Mouse (Mus musculus): ENCODE results near the gene Zfp639. TPM values are rescaled to one million over a fixed set of nuclear protein-coding genes. Genes with fewer than 3 reads are reported as not detected.

The Zfp639 gene
- total RNA-seq, 2 experiments from 2014 or later: 31.8 to 33.1 TPM

- H3K27ac ChIP-seq: no peak overlapping the region
- TF ChIP-seq CTCF (IDR thresholded peaks at IDR 0.05): no peak
- DNase-seq: no peak
- intact Hi-C loops (cut with DNase I): no loop called here
- H3K4me3 ChIP-seq: no peak overlapping the region
Observed at GRCm38 (mm10) chr3:32490928-32491315, 19.1 kb upstream of the Zfp639 start.

DNA sequence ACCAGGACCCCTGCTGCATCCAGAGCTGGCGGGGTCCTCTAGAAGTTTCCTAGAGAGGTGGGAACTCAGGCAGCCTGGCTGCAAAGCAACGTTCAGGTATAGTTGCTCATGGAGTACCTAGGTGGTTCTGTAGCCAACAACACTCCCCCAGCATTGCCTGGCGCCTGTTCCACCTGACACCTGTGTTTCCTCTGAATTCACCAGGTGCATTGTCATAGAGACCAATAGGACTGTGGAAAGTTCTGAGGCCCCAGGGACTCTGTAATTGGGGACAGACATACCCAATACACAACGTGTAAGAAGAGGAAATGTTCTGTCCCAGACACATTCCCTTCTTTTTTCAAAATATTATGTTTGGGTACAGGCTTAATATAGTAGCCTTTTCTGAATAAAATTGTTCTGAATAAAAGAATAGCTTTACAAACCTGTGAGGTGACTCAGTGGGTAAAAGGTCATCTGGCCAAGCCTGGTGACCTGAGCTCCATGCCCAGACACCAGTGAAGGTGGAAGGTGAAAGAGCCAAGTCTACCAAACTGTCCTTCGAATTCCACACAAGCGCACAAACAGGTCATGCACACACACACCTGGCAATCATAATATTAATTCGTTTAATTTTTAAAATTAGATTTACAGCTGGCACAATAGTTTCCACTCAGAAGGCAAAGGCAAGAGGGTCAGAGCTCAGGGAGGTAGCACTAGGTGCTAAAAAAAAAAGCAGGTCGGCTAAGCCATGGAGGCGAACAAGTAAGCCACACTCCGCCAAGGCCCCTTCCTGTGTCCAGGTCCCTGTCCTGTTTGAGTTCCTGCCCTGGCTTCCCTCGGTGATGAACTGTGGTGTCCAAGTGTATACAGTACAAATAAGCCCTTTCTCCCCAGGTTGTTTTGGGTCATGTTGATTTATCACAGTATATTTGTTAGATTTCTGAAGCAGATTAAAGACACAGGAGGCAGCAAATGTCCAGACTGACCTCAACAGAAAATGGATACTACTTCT, 17.7 kb upstream of the Zfp639 start, which contains the start of gene Kcnmb3:
Kcnmb3 (minus strand) TSS at position 135 of the 994 bp plus-strand sequence.
- intact Hi-C loops (cut with DNase I): no loop called here
- no peak for DNase-seq
- no peak within 1 kb of the TSS for H3K4me3 ChIP-seq
- no peak within 1 kb of the TSS for H3K27ac ChIP-seq
- no peak for TF ChIP-seq CTCF (IDR thresholded peaks at IDR 0.05)

DNA sequence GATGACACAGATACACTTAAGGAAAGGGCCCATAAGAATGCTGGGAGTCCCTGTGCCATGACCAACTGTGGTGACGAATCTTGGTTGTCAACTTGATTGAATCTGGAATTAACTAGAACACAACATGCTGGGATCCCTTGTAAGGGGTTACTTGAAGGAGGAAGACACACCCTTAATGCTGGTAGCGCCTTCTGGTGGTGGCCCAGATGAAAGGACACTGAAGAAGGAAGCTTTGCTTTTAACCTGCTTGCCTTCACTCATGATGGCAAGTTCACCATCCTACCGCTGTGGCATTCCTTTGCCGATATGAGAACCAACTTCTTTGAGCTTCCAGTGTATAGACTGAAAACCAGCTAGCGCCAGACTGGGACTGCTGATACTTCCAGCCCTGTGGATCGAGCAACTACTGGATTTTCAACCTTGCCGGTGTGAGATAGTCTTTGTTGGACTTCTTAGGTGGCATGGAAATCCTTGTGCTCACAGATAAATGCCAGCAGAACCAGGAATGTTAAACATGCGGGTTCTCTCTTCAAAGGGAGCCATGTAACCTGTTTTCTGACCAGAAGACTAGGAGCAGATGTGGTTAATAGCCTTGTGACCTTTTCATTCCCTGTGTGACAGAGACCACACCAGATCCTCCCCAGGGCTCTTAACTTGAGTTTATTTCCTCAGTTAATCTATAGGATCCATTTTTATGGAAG, 15.5 kb upstream of the Zfp639 start:
- Histone ChIP-seq H3K27ac (no peak overlapping the region), H3K4me3 (no peak overlapping the region)
- intact Hi-C loops (cut with DNase I): no loop called here
- no peak for DNase-seq
- peak; percentile 55 for TF ChIP-seq CTCF (IDR thresholded peaks at IDR 0.05)

- intact Hi-C loops (cut with DNase I): no loop called here
Observed at GRCm38 (mm10) chr3:32495088-32495770, 14.8 kb upstream of the Zfp639 start.

DNA sequence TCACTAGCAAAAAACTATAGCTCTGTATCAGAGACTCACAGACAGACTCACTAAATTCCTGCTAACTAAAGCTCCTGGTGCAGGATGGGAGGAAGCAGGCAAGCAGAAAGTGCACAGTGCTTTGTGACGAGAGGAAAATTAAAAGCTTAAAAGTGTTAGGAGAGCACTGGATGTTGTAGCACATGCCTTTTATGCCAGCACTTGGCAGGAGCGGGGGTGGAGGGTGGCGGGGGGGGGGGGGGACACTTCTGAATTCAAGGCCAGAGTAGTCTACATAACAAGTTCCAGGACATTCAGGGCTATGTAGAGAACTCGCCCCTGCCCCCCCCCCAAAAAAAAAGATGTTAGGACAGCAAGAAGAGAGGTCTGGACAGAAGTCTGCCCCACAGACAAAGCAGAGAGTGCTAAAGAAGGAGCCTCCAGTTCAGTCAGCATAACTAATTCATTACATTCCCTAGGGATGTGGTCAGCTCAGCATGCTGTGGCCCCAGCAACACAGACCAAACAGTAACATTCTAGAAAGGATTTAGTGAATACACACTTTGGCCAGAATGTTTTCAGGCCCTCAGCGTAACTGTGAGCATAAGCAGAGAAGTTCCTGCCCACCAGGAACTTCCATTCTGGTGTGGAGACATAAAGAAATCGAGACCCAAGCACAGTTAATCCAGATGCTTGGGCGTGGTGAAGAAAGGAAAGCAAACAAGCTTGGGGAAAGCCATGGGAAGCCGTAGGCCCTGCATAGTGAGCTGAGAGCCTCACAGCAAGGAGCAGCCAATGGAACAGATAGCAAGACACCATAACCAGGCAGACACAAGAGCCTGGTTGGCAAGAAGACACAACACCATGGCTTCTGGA, 14.0 kb upstream of the Zfp639 start:
- DNase-seq: no peak
- H3K27ac ChIP-seq: no peak overlapping the region
- intact Hi-C loops (cut with DNase I): no loop called here
- H3K4me3 ChIP-seq: no peak overlapping the region
- no peak for TF ChIP-seq CTCF (IDR thresholded peaks at IDR 0.05)

More at GRCm38 (mm10) chr3:32495088-32495770, 14.8 kb upstream of the Zfp639 start:
- H3K27ac ChIP-seq: no peak overlapping the region
- no peak for DNase-seq
- TF ChIP-seq CTCF (IDR thresholded peaks at IDR 0.05): no peak
- H3K4me3 ChIP-seq: no peak overlapping the region

DNA sequence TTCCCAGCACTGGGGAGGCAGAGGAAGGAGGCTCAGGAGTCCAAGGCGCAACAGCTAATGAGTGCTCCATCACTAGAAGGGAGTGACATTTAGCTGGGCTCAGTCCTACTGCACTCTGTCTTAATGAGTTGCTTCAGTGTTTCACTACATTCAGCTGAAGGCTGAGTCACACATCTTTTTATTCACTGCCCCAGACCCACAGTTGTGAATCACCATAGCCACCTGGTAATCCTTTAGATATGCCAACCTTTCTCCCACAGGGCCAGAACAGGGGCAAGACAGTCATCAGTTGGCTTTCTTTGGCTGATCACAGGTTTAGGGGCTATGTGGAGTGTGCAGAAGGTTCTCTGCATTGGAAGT, 13.4 kb upstream of the Zfp639 start:
- Histone ChIP-seq H3K27ac (no peak overlapping the region), H3K4me3 (no peak overlapping the region)
- DNase-seq: no peak
- intact Hi-C loops (cut with DNase I): no loop called here
- TF ChIP-seq CTCF (IDR thresholded peaks at IDR 0.05): no peak

DNA sequence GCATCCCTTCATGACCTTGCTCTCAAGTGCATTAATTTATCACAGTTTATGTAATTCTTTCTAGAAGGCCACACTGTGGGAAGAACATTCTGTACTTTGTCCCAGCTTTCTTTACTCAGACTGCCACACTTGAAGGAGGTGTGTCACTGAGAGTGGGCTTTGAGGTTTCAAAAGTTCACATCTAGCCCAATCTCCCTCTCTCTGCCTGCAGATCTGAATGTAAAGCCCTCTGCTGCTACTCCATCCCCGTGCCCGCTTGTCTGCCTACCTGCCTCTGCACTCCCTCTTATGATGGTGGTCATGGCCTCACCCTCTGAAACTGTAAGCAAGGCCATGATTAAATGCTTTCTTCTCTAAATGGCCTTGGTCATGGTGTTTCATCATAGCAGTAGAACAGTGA, 9.7 kb upstream of the Zfp639 start:
- no peak for DNase-seq
- intact Hi-C loops (cut with DNase I): no loop called here
- Histone ChIP-seq H3K27ac (no peak overlapping the region), H3K4me3 (no peak overlapping the region)
- no peak for TF ChIP-seq CTCF (IDR thresholded peaks at IDR 0.05)

DNA sequence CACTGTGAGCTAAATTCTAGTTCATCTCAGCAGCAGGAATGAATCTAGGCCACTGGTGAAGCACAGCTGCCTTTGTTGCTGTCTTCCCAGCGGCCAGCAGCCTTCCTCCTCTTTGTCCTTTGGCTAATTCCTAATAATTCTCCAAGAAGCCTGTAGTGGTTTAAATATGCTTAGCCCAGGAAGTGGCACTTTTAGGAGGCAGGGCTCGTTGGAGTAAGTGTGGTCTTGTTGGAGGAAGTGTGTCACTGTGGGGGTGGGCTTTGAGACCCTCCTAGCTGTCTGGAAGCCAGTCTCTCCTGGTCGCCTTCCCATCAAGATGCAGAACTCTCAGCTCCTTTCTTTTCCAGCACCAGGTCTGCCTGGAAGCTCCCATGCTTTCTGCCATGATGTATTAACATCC, 4.2 kb upstream of the Zfp639 start:
- no peak for TF ChIP-seq CTCF (IDR thresholded peaks at IDR 0.05)
- Histone ChIP-seq H3K4me3 (no peak overlapping the region), H3K27ac (no peak overlapping the region)
- intact Hi-C loops (cut with DNase I): loop anchor here (5.0 kb wide), 1 partner anchor 39 kb away; no protein-coding TSS in a partner anchor
- no peak for DNase-seq

GRCm38 (mm10) chr3:32506366-32507225, 3.5 kb upstream of the Zfp639 start:
- no peak for DNase-seq
- Histone ChIP-seq H3K4me3 (no peak overlapping the region), H3K27ac (no peak overlapping the region)
- no peak for TF ChIP-seq CTCF (IDR thresholded peaks at IDR 0.05)
- intact Hi-C loops (cut with DNase I): loop anchor here (5.0 kb wide), 1 partner anchor 39 kb away; no protein-coding TSS in a partner anchor

- peak; percentile 68 for DNase-seq
- peak; percentile 96 for TF ChIP-seq CTCF (IDR thresholded peaks at IDR 0.05)
- intact Hi-C loops (cut with DNase I): loop anchor here (5.0 kb wide), 1 partner anchor 41 kb away; no protein-coding TSS in a partner anchor
- Histone ChIP-seq H3K27ac (peak overlapping the region; percentile 70), H3K4me3 (peak overlapping the region; percentile 44)
Observed at GRCm38 (mm10) chr3:32508666-32509324, 1.3 kb upstream of the Zfp639 start.
